Mouse (Mus musculus) Patski (cell line): Measurements from ENCODE around the gene Cwf19l1. TPM values are rescaled to one million over a fixed set of nuclear protein-coding genes. Genes with fewer than 3 reads are reported as not detected.

ENCODE experiments used
- ATAC-seq: fragments of 100-300 bp; one replicate; pipeline ENCODE4 v1.8.0; 2021
- CTCF ChIA-PET: fragments of 350-600 bp; sonication (Branson Sonifier 250); formaldehyde crosslinking; loops from one replicate; lab custom pipeline; 2022; ENCODE audit warnings: inconsistent platforms; lab: Charles Lee
- POLR2A ChIA-PET: fragments of 350-600 bp; sonication (Branson Sonifier 250); formaldehyde crosslinking; loops from one replicate; lab custom pipeline; 2022; ENCODE audit warnings: antibody characterized with exemption, inconsistent platforms; lab: Charles Lee
- DNase-seq: peaks from one replicate; pipeline ENCODE4 v3.0.0-alpha.2; 2011; ENCODE audit warnings: low read depth, low spot score
- H3K27me3 ChIP-seq: fragments of 371-371 bp; one replicate; pipeline ENCODE4 v1.5.1; 2021
- CTCF ChIP-seq: fragments of 100-300 bp; IDR thresholded peaks from one replicate; pipeline ENCODE4 v1.5.1; 2021
- in situ Hi-C: fragments of 300-500 bp; cut with MboI; formaldehyde crosslinking; loops from 3 replicates; pipeline ENCODE4 v1.11.1; 2018; ENCODE audit warnings: low pct_unique_long_range_greater_than_20kb, mixed read lengths
- polyA plus RNA-seq: library from polyadenylated mRNA; unstranded; gene quantifications from one replicate; pipeline ENCODE4 v1.2.3, GENCODE M21; 2021

Cwf19l1 gene
- polyA plus RNA-seq, result 21.9 TPM

DNA sequence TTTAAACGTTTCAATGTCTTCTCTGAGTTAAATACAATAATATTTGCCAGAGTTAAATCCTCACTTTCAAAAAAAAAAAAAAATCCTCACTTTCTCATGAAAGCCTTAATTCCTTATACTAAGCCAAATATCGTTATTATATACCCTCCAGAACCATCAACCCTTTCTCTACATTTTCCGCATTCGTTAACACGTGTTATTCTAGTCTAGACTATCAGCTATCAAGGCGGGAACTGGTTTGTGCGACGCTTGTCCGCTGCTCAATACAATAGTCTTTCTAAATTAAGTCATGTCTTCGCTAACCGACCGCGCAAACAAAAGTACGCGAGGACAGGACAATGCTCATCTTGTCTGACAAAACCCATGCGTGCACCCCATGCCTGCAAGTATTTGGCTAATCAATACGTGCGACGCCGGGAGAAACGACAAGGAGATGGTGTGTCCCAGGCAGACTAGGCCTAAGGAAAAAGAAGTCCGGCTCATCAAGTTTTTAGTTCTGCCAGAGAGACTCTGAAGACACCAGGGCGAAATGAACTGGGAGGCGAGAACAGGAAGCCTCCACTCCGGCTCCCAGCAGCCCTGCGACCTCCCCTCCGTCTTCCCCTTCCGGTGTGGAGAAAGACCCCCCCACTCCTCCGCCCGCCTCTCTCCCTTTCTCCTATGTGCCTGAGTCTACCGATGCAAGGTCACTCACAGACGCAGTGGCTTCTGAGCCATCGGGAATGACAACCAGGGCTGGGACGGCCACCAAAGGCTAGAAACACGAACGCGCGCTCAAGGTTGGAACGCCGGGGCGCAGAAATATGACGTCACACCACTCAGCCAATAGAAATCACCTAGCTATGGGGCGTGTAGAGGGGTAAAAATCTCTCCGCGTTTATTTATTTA, at the start of gene Cwf19l1:
TSS of gene Cwf19l1 (minus strand) at position 805 of the 888 bp plus-strand sequence.
- POLR2A ChIA-PET, result no interaction called here
- no peaks in the 10 kb centered on the region for H3K27me3 ChIP-seq
- CTCF ChIA-PET, result no interaction called here
- peak; percentile 62 for ATAC-seq
- in situ Hi-C loops, result no loop called here
- peak; percentile 69 for DNase-seq
- no peak for TF ChIP-seq CTCF

DNA sequence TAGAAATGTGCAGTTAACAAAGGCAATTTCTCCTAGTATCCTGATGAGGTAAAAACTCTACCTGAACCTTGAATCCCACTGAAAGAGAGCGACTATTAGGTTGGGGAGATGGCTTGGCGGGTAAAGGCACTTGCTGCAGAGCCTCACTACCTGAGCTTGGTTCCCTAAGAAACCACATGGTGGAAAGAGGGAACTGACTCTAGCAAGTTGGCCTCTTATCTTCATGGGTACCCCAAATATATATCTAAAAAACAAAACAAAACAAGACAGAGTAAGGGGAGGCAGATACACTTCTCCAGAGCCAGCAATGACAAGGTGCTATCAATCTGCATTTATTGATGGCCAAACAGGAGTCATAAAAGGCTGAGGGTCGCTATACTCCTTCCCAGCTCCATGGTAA, 48.3 kb upstream of the Cwf19l1 start:
- in situ Hi-C loops, result no loop called here
- no peak for TF ChIP-seq CTCF
- peaks cover 31% of the 10 kb centered on the region for H3K27me3 ChIP-seq
- no peak for DNase-seq
- CTCF ChIA-PET, result no interaction called here
- POLR2A ChIA-PET, result no interaction called here
- ATAC-seq, result no peak

DNA sequence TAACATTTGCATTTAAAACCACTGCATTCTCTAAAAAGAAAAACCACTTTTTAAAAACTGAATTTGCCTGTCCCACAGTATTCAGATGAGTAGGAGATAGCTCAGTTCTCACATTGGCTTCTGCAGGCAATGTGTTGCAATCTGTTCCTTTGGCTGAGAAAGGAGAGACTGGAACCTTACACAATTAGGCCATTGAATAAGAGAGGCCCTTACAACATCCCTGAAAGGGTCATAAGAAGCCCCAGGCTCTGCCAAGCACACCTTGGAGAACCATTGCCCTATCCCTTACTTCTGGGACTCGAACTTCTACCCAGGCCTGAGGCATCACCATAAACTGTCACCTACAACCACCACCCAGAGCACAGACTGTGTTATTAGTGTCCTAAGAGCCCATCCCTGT, 44.8 kb upstream of the Cwf19l1 start:
- ChIA-PET CTCF (interaction anchor here (1.0 to 1.1 kb wide), 2 partner anchors 13 to 19 kb away, joined by 3 to 4 read pairs; no protein-coding TSS in a partner anchor), POLR2A (interaction anchor here (0.6 kb wide), 1 partner anchor 1382 kb away, joined by 4 read pairs; no protein-coding TSS in a partner anchor)
- no peak for TF ChIP-seq CTCF
- peaks cover 31% of the 10 kb centered on the region for H3K27me3 ChIP-seq
- ATAC-seq (no peak), DNase-seq (no peak)
- in situ Hi-C loops, result no loop called here

DNA sequence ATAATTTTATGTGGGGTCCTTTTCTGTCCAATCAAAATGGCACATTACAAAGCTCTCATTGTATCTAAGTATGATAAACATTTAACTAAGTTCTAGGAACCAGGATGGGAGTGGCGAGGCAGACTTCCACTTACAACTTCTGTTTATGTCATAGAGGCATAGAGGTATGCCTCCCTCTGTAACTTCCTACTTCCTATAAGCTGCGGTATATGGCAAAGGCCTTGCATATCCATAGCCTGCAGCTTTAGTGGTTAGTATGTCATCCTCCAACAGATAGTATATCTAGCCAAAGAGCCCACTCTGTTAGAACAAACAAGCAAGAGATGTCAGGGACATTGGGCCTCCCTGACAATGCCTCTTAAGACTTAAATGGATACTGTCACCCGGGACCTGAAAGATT, 41.1 kb upstream of the Cwf19l1 start:
- in situ Hi-C loops, result no loop called here
- peaks cover 22% of the 10 kb centered on the region for H3K27me3 ChIP-seq
- no peak for ATAC-seq
- no peak for DNase-seq
- POLR2A ChIA-PET, result no interaction called here
- no peak for TF ChIP-seq CTCF
- CTCF ChIA-PET, result no interaction called here

DNA sequence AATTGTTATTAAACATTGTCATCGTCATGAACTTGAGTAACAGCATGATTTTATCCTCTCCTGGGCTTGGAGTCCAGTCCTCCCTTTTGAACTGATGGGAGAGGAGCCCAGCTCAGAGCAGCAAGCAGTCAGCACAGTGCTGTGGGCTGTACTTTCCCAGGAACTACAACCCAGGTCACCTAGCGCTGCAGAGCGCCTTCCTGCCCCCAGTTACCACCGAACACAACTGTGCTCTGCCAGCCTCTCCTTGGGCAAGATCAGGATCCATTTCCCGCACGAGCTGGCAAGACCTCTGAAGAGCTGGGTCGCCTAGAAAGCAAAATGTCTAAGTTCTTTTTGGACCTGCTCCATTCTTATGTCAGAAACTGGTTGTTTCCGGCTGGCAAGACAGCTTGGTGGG, 39.2 kb upstream of the Cwf19l1 start:
- TF ChIP-seq CTCF, result no peak
- H3K27me3 ChIP-seq, result peaks cover 17% of the 10 kb centered on the region
- ATAC-seq (no peak), DNase-seq (no peak)
- CTCF ChIA-PET, result interaction anchor here (1.1 to 1.7 kb wide), 2 partner anchors 11 to 13 kb away, joined by 4 to 8 read pairs; no protein-coding TSS in a partner anchor
- in situ Hi-C loops, result no loop called here
- POLR2A ChIA-PET, result interaction anchor here (0.7 kb wide), 1 partner anchor 16 kb away, joined by 6 read pairs; no protein-coding TSS in a partner anchor

DNA sequence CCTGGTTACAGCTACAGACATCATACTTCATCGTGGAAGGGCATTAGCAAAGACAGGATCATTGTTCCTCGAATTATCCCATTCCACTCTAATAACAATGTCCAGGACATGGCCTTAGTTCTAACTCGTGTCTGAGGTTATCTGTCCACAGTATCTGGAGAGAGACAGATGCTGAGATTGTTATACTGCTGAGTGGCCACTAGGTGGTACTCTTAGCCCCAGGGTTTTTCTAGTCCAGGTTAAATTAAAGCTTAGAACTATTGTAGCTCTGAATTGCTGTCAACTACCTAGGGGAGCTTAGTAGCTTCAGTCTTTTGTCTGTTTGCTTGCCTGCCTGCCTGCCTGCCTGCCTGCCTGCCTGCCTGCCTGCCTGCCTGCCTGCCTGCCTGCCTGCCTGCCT, 25.8 kb upstream of the Cwf19l1 start:
- ChIA-PET POLR2A (no interaction called here), CTCF (interaction anchor here (0.6 to 1.6 kb wide), 15 partner anchors 11 to 383 kb away, joined by 3 to 8 read pairs (median 3); no protein-coding TSS in a partner anchor)
- in situ Hi-C loops, result no loop called here
- peak; percentile 71 for TF ChIP-seq CTCF
- no peak for ATAC-seq
- no peak for DNase-seq
- H3K27me3 ChIP-seq, result peaks cover 30% of the 10 kb centered on the region

DNA sequence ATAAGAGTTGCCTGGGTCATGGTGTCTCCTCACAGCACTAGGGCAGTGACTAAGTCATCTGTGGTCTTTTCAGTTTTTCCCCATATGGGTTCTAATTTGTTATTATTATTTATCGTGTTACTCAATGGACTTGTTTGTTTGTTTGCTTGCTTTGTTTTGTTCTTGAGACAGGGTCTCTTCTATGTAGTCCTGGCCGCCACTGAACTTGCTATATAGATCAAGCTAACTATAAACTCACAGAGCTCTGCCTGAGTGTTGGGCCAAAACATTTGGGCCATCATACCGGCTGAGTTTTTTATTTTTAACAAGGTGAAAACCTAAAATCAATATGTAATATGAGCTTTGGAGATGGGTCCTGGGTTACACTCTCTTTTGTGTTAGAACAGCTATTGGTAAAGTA, 23.7 kb upstream of the Cwf19l1 start:
- POLR2A ChIA-PET, result interaction anchor here (0.6 kb wide), 1 partner anchor 100 kb away, joined by 6 read pairs; no protein-coding TSS in a partner anchor
- ATAC-seq (no peak), DNase-seq (no peak)
- TF ChIP-seq CTCF, result no peak
- in situ Hi-C loops, result no loop called here
- H3K27me3 ChIP-seq, result peaks cover 43% of the 10 kb centered on the region
- CTCF ChIA-PET, result no interaction called here

DNA sequence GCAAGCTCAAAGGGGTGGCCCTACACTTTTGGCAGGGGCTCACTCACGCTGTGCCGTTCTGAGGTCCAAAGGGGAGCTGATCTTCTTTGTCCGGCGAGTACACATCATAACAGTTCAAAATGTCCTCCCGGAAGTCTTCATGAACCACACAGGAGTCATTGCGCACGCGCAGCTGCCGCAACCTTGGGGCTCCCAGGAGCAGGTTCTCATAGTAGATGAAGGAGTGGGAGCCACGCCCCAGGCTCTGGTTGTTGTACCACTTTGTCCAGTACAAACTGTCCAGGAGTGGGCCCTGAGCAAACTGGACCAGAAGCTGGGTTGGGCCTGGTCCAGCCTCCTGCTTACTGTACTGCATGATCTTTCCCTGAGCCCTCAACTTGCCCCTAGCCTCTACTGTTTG, 21.3 kb upstream of the Cwf19l1 start:
- CTCF ChIA-PET, result no interaction called here
- peaks cover 50% of the 10 kb centered on the region for H3K27me3 ChIP-seq
- POLR2A ChIA-PET, result no interaction called here
- no peak for ATAC-seq
- no peak for DNase-seq
- no peak for TF ChIP-seq CTCF
- in situ Hi-C loops, result no loop called here

DNA sequence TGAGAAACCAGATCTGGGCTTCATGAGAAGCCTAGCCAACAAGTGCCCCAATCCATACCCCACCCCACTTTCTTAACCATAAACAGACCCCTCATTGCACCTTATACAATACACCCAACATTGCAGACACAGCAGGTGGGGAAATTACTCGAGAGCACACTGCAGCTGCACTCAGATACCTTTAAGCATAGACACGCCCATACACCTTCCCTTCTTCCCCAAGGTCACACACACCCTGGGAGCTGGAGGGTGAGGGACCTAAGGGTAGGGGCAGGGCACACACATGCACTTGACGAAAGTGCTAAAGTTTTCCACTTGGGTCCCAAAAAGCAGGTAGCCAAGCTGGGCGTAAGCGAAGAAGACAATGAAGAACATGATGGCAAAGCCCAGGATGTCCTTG, 18.1 kb upstream of the Cwf19l1 start:
- DNase-seq, result no peak
- no peak for TF ChIP-seq CTCF
- ChIA-PET POLR2A (interaction anchor here (0.5 kb wide), 1 partner anchor 268 kb away, joined by 4 read pairs; no protein-coding TSS in a partner anchor), CTCF (no interaction called here)
- in situ Hi-C loops, result no loop called here
- H3K27me3 ChIP-seq, result peaks cover 63% of the 10 kb centered on the region
- ATAC-seq, result no peak

DNA sequence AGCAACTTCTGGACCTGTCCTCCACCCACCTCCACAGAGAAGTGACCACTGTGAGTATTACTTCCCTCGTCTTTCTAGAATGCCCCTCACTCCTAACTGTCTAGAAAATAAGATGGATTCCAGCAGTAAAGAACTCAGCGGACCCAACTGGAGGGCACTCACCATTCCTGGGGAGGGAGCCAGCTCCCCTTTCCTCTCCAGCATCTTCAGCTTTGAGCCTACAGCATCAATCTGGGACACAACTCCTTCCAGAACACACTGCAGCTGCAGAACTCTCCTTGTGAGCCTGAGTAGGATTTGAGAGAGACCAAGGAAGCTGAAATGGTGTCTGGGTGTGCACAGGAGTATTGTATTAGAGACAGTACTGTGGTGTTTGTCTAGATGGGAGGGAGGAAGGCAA, 13.3 kb upstream of the Cwf19l1 start:
- CTCF ChIA-PET, result interaction anchor here (1.3 to 1.4 kb wide), 2 partner anchors 13 to 29 kb away, joined by 3 read pairs; no protein-coding TSS in a partner anchor
- ATAC-seq (no peak), DNase-seq (no peak)
- H3K27me3 ChIP-seq, result peaks cover 34% of the 10 kb centered on the region
- TF ChIP-seq CTCF, result no peak
- in situ Hi-C loops, result no loop called here
- POLR2A ChIA-PET, result no interaction called here

DNA sequence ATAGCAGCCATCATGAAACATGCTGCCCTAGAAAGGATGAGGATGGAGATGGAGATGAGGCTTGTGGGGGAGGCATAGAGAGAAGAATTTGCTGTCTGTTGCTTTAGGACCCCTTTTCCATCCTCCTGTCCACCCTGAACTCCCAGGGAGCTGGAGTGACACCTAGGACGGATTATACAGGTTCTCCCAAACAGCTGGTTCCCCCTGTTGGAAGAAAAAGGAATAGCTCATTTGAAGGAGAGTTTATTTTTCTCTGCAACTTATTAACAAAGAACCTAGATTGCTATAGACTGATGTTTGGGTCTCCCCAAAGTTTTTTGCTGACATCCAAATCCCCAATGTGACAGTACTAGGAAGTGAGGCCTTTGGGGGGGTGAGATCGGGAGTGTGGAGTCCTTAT, 12.7 kb upstream of the Cwf19l1 start:
- no peak for DNase-seq
- no peak for ATAC-seq
- TF ChIP-seq CTCF, result no peak
- POLR2A ChIA-PET, result no interaction called here
- in situ Hi-C loops, result no loop called here
- peaks cover 34% of the 10 kb centered on the region for H3K27me3 ChIP-seq
- CTCF ChIA-PET, result interaction anchor here (1.3 to 1.4 kb wide), 2 partner anchors 14 to 30 kb away, joined by 3 read pairs; no protein-coding TSS in a partner anchor
